Mouse (Mus musculus): ENCODE measurements at regions not wholly inside any gene's neighbourhood (a gene's known extent, or its start where the extent isn't known, plus 50 kb on each side); places are given as distances from the start of the nearest gene placed in this dataset.
A peak's percentile ranks its signal among the peaks of the same experiment; 100 is the strongest.

GRCm38 (mm10) chr13:52198649-52199348, 332.3 kb downstream of the Diras2 start:
- H3K27ac ChIP-seq (ENCODE audit: low read depth, low read length): no peak overlapping the region
- no peak for TF ChIP-seq CTCF (IDR thresholded peaks at IDR 0.05; ENCODE audit: low read depth)
- DNase-seq: no peak
- no peaks in the 10 kb centered on the region for H3K4me1 ChIP-seq (ENCODE audit: insufficient read depth)
- H3K4me3 ChIP-seq (ENCODE audit: low read depth, low read length): no peak overlapping the region
- H3K9me3 ChIP-seq (ENCODE audit: low read length): no peaks in the 10 kb centered on the region
- 73% methylated on average over 7 of the region's 7 CpGs for WGBS
- no peaks in the 10 kb centered on the region for H3K27me3 ChIP-seq (ENCODE audit: insufficient read depth, low read length)
- H3K9ac ChIP-seq: no peak overlapping the region
- H3K4me2 ChIP-seq (ENCODE audit: low read depth): no peak overlapping the region
- H3K36me3 ChIP-seq (ENCODE audit: insufficient read depth): no peaks in the 10 kb centered on the region
- no peak for ATAC-seq

- WGBS: 71% methylated on average over 1 of the region's 1 CpGs
- Histone ChIP-seq H3K36me3 (ENCODE audit: insufficient read depth) (no peaks in the 10 kb centered on the region), H3K9ac (no peak overlapping the region), H3K4me1 (ENCODE audit: insufficient read depth) (no peaks in the 10 kb centered on the region), H3K9me3 (ENCODE audit: low read length) (no peaks in the 10 kb centered on the region), H3K27me3 (ENCODE audit: insufficient read depth, low read length) (no peaks in the 10 kb centered on the region), H3K27ac (ENCODE audit: low read depth, low read length) (no peak overlapping the region), H3K4me2 (ENCODE audit: low read depth) (no peak overlapping the region), H3K4me3 (ENCODE audit: low read depth, low read length) (no peak overlapping the region)
- TF ChIP-seq CTCF (IDR thresholded peaks at IDR 0.05; ENCODE audit: low read depth): no peak
- ATAC-seq (no peak), DNase-seq (no peak)
These were observed 328.7 kb downstream of the Diras2 start for GRCm38 (mm10) chr13:52202372-52202771.

GRCm38 (mm10) chr13:52205951-52206350, 325.1 kb downstream of the Diras2 start:
- H3K36me3 ChIP-seq (ENCODE audit: insufficient read depth): no peaks in the 10 kb centered on the region
- H3K9me3 ChIP-seq (ENCODE audit: low read length): no peaks in the 10 kb centered on the region
- no peak overlapping the region for H3K9ac ChIP-seq
- no peak for DNase-seq
- H3K4me2 ChIP-seq (ENCODE audit: low read depth): no peak overlapping the region
- H3K4me1 ChIP-seq (ENCODE audit: insufficient read depth): no peaks in the 10 kb centered on the region
- H3K27ac ChIP-seq (ENCODE audit: low read depth, low read length): no peak overlapping the region
- no peak for TF ChIP-seq CTCF (IDR thresholded peaks at IDR 0.05; ENCODE audit: low read depth)
- H3K27me3 ChIP-seq (ENCODE audit: insufficient read depth, low read length): no peaks in the 10 kb centered on the region
- no peak for ATAC-seq
- WGBS: 73% methylated on average over 4 of the region's 4 CpGs
- no peak overlapping the region for H3K4me3 ChIP-seq (ENCODE audit: low read depth, low read length)

- no peaks in the 10 kb centered on the region for H3K36me3 ChIP-seq (ENCODE audit: insufficient read depth)
- no peak for TF ChIP-seq CTCF (IDR thresholded peaks at IDR 0.05; ENCODE audit: low read depth)
- no peaks in the 10 kb centered on the region for H3K27me3 ChIP-seq (ENCODE audit: insufficient read depth, low read length)
- 89% methylated on average over 5 of the region's 5 CpGs for WGBS
- H3K4me3 ChIP-seq (ENCODE audit: low read depth, low read length): no peak overlapping the region
- DNase-seq (no peak), ATAC-seq (no peak)
- H3K9me3 ChIP-seq (ENCODE audit: low read length): no peaks in the 10 kb centered on the region
- H3K9ac ChIP-seq: no peak overlapping the region
- no peak overlapping the region for H3K27ac ChIP-seq (ENCODE audit: low read depth, low read length)
- no peak overlapping the region for H3K4me2 ChIP-seq (ENCODE audit: low read depth)
- H3K4me1 ChIP-seq (ENCODE audit: insufficient read depth): no peaks in the 10 kb centered on the region
These were observed 314.7 kb downstream of the Diras2 start for GRCm38 (mm10) chr13:52216343-52216742.

- no peak for ATAC-seq
- WGBS: 70% methylated on average over 5 of the region's 5 CpGs
- no peaks in the 10 kb centered on the region for H3K4me1 ChIP-seq (ENCODE audit: insufficient read depth)
These were observed 314.0 kb downstream of the Diras2 start for GRCm38 (mm10) chr13:52217066-52217465.

GRCm38 (mm10) chr13:52217741-52218140, 313.3 kb downstream of the Diras2 start:
- Histone ChIP-seq H3K4me1 (ENCODE audit: insufficient read depth) (no peaks in the 10 kb centered on the region; the same call in 1 of the 2 replicates), H3K27me3 (ENCODE audit: insufficient read depth, low read length) (no peaks in the 10 kb centered on the region), H3K9ac (no peak overlapping the region), H3K4me2 (ENCODE audit: low read depth) (no peak overlapping the region), H3K36me3 (ENCODE audit: insufficient read depth) (no peaks in the 10 kb centered on the region), H3K27ac (ENCODE audit: low read depth, low read length) (no peak overlapping the region), H3K4me3 (ENCODE audit: low read depth, low read length) (no peak overlapping the region), H3K9me3 (ENCODE audit: low read length) (no peaks in the 10 kb centered on the region)
- ATAC-seq (no peak), DNase-seq (peak; percentile 35)
- WGBS: 32% methylated on average over 7 of the region's 7 CpGs
- TF ChIP-seq CTCF (IDR thresholded peaks at IDR 0.05; ENCODE audit: low read depth): no peak

More at GRCm38 (mm10) chr13:52217066-52217465, 314.0 kb downstream of the Diras2 start:
- Histone ChIP-seq H3K4me2 (ENCODE audit: low read depth) (no peak overlapping the region), H3K9me3 (ENCODE audit: low read length) (no peaks in the 10 kb centered on the region), H3K9ac (no peak overlapping the region), H3K4me3 (ENCODE audit: low read depth, low read length) (no peak overlapping the region), H3K36me3 (ENCODE audit: insufficient read depth) (no peaks in the 10 kb centered on the region), H3K27ac (ENCODE audit: low read depth, low read length) (no peak overlapping the region), H3K27me3 (ENCODE audit: insufficient read depth, low read length) (no peaks in the 10 kb centered on the region)
- no peak for TF ChIP-seq CTCF (IDR thresholded peaks at IDR 0.05; ENCODE audit: low read depth)
- DNase-seq: no peak

- ATAC-seq (no peak), DNase-seq (no peak)
- no peak overlapping the region for H3K9ac ChIP-seq
- H3K27me3 ChIP-seq (ENCODE audit: insufficient read depth, low read length): no peaks in the 10 kb centered on the region
- no peak overlapping the region for H3K27ac ChIP-seq (ENCODE audit: low read depth, low read length)
- no peaks in the 10 kb centered on the region; the same call in 1 of the 2 replicates for H3K4me1 ChIP-seq (ENCODE audit: insufficient read depth)
- H3K9me3 ChIP-seq (ENCODE audit: low read length): no peaks in the 10 kb centered on the region
- H3K4me3 ChIP-seq (ENCODE audit: low read depth, low read length): no peak overlapping the region
- WGBS: 37% methylated on average over 11 of the region's 11 CpGs
- no peak for TF ChIP-seq CTCF (IDR thresholded peaks at IDR 0.05; ENCODE audit: low read depth)
- H3K4me2 ChIP-seq (ENCODE audit: low read depth): no peak overlapping the region
- no peaks in the 10 kb centered on the region for H3K36me3 ChIP-seq (ENCODE audit: insufficient read depth)
These were observed 308.6 kb downstream of the Diras2 start for GRCm38 (mm10) chr13:52222315-52223097.
